Mouse (Mus musculus): ENCODE measurements around the gene Clps. TPM values are rescaled to one million over a fixed set of nuclear protein-coding genes. Genes with fewer than 3 reads are reported as not detected.
"Not testable (repeated sequence)": the region's sequence is repeated elsewhere in the genome, so short reads cannot be mapped to it uniquely, and the experiment has no call there.

Clps gene
- total RNA-seq, 1 experiment: 2.9 TPM

- in situ Hi-C loops (cut with MboI; ENCODE audit: low sequenced_read_pairs in 2 of 2, unreplicated experiment in 2 of 2): no loop called here
- Histone ChIP-seq H3K9ac (ENCODE audit: insufficient read depth, low read depth, low read length, poor library complexity, severe bottlenecking) (no peak overlapping the region), H3K36me3 (ENCODE audit: control insufficient read depth, insufficient read depth, low read length, poor library complexity, severe bottlenecking) (no peaks in the 10 kb centered on the region), H3K27ac (ENCODE audit: insufficient read depth, low read depth, low read length, poor library complexity, severe bottlenecking) (no peak overlapping the region), H3K4me1 (ENCODE audit: control insufficient read depth in 2 of 2, insufficient read depth in 2 of 2, low read length in 2 of 2, poor library complexity in 1 of 2) (peaks cover 0 to 16% of the 10 kb centered on the region in 2 experiments; a peak in 2 of 4 replicates), H3K9me3 (ENCODE audit: control insufficient read depth, insufficient read depth, low read depth, low read length) (no peaks in the 10 kb centered on the region), H3K4me3 (ENCODE audit: insufficient read depth in 1 of 2, low read depth in 1 of 2, low read length in 2 of 2, poor library complexity in 1 of 2, severe bottlenecking in 1 of 2) (no peak overlapping the region)
- TF ChIP-seq ZNF384 (IDR thresholded peaks at IDR 0.05; ENCODE audit: low read depth, low read length): no peak
- TF ChIP-seq HCFC1 (IDR thresholded peaks at IDR 0.05; ENCODE audit: borderline replicate concordance, insufficient read depth, low read length): no peak
- TF ChIP-seq CHD2 (IDR thresholded peaks at IDR 0.05; ENCODE audit: low read depth, low read length): no peak
- no peak for TF ChIP-seq MAFK (IDR thresholded peaks at IDR 0.05; ENCODE audit: insufficient read depth, low read depth, low read length)
- TF ChIP-seq ZC3H11A (IDR thresholded peaks at IDR 0.05; ENCODE audit: borderline replicate concordance, low read depth, low read length): no peak
- DNase-seq (ENCODE audit: low read depth, low spot score): no peak
Observed at GRCm38 (mm10) chr17:28561613-28562012, 1.0 kb upstream of the Clps start.

DNA sequence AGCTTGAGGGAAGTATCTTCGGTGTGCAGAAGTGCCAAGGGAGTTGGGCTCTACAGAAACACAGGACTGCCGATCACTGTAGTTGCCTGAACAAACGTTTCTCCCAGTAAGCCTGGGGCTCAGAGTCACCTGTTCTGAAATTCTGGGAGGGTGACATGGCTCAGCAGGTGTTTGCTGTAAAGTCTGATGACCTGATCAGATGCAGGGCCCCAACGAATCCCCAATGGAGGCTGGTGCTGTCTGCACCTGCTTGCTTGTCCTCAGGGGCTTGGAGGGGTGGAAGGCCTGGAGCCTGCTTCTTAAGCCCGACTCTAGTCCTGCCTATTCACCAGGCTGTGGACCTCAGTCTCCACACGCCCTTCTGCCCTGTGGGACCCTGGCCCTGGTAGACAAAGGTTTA is 2.8 kb downstream of the Clps start:
- DNase-seq (ENCODE audit: low read depth, low spot score): no peak

DNA sequence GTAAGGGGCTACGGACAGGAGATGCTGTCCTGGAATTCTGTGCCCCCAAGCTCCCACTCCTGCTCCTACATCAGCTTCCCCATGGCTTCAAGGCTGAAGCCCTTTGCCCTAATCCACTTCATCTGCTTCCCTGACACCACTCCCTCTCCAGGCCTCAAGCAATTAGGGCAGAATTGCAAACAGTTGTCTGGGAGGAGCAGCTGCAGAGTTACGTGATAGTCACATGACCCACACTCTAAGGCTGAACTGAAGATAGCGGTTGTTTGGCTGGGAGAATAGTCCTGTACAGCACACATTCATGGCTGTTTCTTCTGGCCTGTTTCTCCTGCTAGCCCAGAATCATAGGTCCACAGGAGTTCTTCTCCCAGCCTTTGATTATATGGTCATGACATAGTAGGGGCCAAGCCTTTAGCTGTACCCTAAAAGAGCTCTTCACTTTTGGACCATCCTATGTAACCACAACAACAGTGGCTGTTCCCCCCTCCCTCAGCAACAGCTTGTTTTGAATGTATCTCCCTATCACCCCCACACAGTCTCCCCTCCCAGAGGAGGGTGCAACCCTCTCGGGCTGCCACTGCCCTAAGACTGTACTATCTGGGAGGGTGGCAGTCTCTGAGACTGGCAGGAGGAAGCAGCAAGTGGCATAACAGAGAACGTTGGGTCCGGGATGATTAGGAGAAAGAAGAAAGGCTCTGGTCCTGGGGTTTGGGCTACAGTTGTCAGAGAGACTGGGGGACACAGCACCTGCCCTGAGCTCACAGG is 3.8 kb downstream of the Clps start:
- no peak for TF ChIP-seq ZC3H11A (IDR thresholded peaks at IDR 0.05; ENCODE audit: borderline replicate concordance, low read depth, low read length)
- no peak for TF ChIP-seq MAFK (IDR thresholded peaks at IDR 0.05; ENCODE audit: insufficient read depth, low read depth, low read length)
- TF ChIP-seq ZNF384 (IDR thresholded peaks at IDR 0.05; ENCODE audit: low read depth, low read length): no peak
- no peak for TF ChIP-seq HCFC1 (IDR thresholded peaks at IDR 0.05; ENCODE audit: borderline replicate concordance, insufficient read depth, low read length)
- no peak for TF ChIP-seq CHD2 (IDR thresholded peaks at IDR 0.05; ENCODE audit: low read depth, low read length)
- Histone ChIP-seq H3K27ac (ENCODE audit: insufficient read depth, low read depth, low read length, poor library complexity, severe bottlenecking) (no peak overlapping the region), H3K36me3 (ENCODE audit: control insufficient read depth, insufficient read depth, low read length, poor library complexity, severe bottlenecking) (no peaks in the 10 kb centered on the region), H3K4me1 (ENCODE audit: control insufficient read depth in 2 of 2, insufficient read depth in 2 of 2, low read length in 2 of 2, poor library complexity in 1 of 2) (peaks cover 3 to 24% of the 10 kb centered on the region in 2 experiments; a peak in 3 of 4 replicates), H3K9me3 (ENCODE audit: control insufficient read depth, insufficient read depth, low read depth, low read length) (no peaks in the 10 kb centered on the region), H3K9ac (ENCODE audit: insufficient read depth, low read depth, low read length, poor library complexity, severe bottlenecking) (no peak overlapping the region), H3K4me3 (ENCODE audit: insufficient read depth in 1 of 2, low read depth in 1 of 2, low read length in 2 of 2, poor library complexity in 1 of 2, severe bottlenecking in 1 of 2) (no peak overlapping the region)
- in situ Hi-C loops (cut with MboI; ENCODE audit: low sequenced_read_pairs in 2 of 2, unreplicated experiment in 2 of 2): no loop called here
- no peak for DNase-seq (ENCODE audit: low read depth, low spot score)

More for the DNA sequence above, 2.8 kb downstream of the Clps start:
- no peak overlapping the region for H3K4me3 ChIP-seq (ENCODE audit: insufficient read depth in 1 of 2, low read depth in 1 of 2, low read length in 2 of 2, poor library complexity in 1 of 2, severe bottlenecking in 1 of 2)
- no peaks in the 10 kb centered on the region for H3K36me3 ChIP-seq (ENCODE audit: control insufficient read depth, insufficient read depth, low read length, poor library complexity, severe bottlenecking)
- no peak overlapping the region for H3K27ac ChIP-seq (ENCODE audit: insufficient read depth, low read depth, low read length, poor library complexity, severe bottlenecking)
- no peak for TF ChIP-seq ZC3H11A (IDR thresholded peaks at IDR 0.05; ENCODE audit: borderline replicate concordance, low read depth, low read length)
- TF ChIP-seq MAFK (IDR thresholded peaks at IDR 0.05; ENCODE audit: insufficient read depth, low read depth, low read length): no peak
- no peak for TF ChIP-seq CHD2 (IDR thresholded peaks at IDR 0.05; ENCODE audit: low read depth, low read length)
- TF ChIP-seq HCFC1 (IDR thresholded peaks at IDR 0.05; ENCODE audit: borderline replicate concordance, insufficient read depth, low read length): no peak
- no peak overlapping the region for H3K9ac ChIP-seq (ENCODE audit: insufficient read depth, low read depth, low read length, poor library complexity, severe bottlenecking)
- in situ Hi-C loops (cut with MboI; ENCODE audit: low sequenced_read_pairs in 2 of 2, unreplicated experiment in 2 of 2): no loop called here
- peaks cover 3 to 24% of the 10 kb centered on the region in 2 experiments; a peak in 3 of 4 replicates for H3K4me1 ChIP-seq (ENCODE audit: control insufficient read depth in 2 of 2, insufficient read depth in 2 of 2, low read length in 2 of 2, poor library complexity in 1 of 2)
- no peaks in the 10 kb centered on the region for H3K9me3 ChIP-seq (ENCODE audit: control insufficient read depth, insufficient read depth, low read depth, low read length)

DNA sequence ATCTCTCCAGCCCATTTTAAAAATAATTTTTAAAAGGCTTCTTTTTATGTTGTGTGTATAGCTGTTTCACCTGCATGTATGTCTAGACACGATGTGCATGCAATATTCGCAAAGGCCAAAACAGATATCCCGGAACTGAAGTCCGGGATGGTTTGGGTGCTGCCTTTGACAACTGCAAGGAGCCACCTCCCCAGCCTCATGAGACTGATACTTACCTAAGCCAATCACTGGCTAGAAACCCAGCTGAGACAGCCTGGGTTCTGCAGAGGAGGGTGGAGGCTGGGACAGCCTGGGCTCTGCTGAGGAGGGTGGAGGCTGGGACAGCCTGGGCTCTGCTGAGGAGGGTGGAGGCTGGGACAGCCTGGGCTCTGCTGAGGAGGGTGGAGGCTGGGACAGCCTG is 6.5 kb downstream of the Clps start:
- DNase-seq (ENCODE audit: low read depth, low spot score); H3K36me3 ChIP-seq (ENCODE audit: control insufficient read depth, insufficient read depth, low read length, poor library complexity, severe bottlenecking); H3K4me3 ChIP-seq (ENCODE audit: insufficient read depth in 1 of 2, low read depth in 1 of 2, low read length in 2 of 2, poor library complexity in 1 of 2, severe bottlenecking in 1 of 2); H3K9me3 ChIP-seq (ENCODE audit: control insufficient read depth, insufficient read depth, low read depth, low read length); H3K9ac ChIP-seq (ENCODE audit: insufficient read depth, low read depth, low read length, poor library complexity, severe bottlenecking); in situ Hi-C loops (cut with MboI; ENCODE audit: low sequenced_read_pairs in 2 of 2, unreplicated experiment in 2 of 2); H3K27ac ChIP-seq (ENCODE audit: insufficient read depth, low read depth, low read length, poor library complexity, severe bottlenecking): not testable (repeated sequence)
- peaks cover 3 to 24% of the 10 kb centered on the region in 2 experiments; a peak in 3 of 4 replicates for H3K4me1 ChIP-seq (ENCODE audit: control insufficient read depth in 2 of 2, insufficient read depth in 2 of 2, low read length in 2 of 2, poor library complexity in 1 of 2)
